Mouse (Mus musculus) forebrain, embryonic 15.5 days (tissue): Measurements from ENCODE around the gene Pdia6. TPM values are rescaled to one million over a fixed set of nuclear protein-coding genes. Genes with fewer than 3 reads are reported as not detected.

Source experiments
- ATAC-seq: fragments of 200-750 bp; cut with Nextera tagmentation; replicated peaks from 2 replicates; pipeline ENCODE4 v1.8.0; 2017; ENCODE audit warnings: mild to moderate bottlenecking, moderate TSS enrichment, moderate library complexity
- H3K27ac ChIP-seq: fragments of 300-500 bp; sonication (generic); replicated peaks from 2 replicates; pipeline ENCODE4 v1.5.1; 2015; ENCODE audit warnings: mild to moderate bottlenecking, inconsistent platforms
- H3K27me3 ChIP-seq: fragments of 300-500 bp; sonication (generic); 2 replicates; pipeline ENCODE4 v1.6.1; 2015; ENCODE audit warnings: inconsistent platforms
- H3K36me3 ChIP-seq: fragments of 300-500 bp; sonication (generic); 2 replicates; pipeline ENCODE4 v1.6.1; 2015; ENCODE audit warnings: mild to moderate bottlenecking, inconsistent platforms
- H3K4me1 ChIP-seq: fragments of 300-500 bp; sonication (generic); 2 replicates; pipeline ENCODE4 v1.6.1; 2015; ENCODE audit warnings: inconsistent platforms
- H3K4me2 ChIP-seq: fragments of 300-500 bp; sonication (generic); replicated peaks from 2 replicates; pipeline ENCODE4 v1.6.1; 2015; ENCODE audit warnings: mild to moderate bottlenecking, inconsistent platforms
- H3K4me3 ChIP-seq: fragments of 300-500 bp; sonication (generic); 2 replicates; pipeline ENCODE4 v1.5.1; 2015; ENCODE audit warnings: mild to moderate bottlenecking, inconsistent platforms
- H3K9ac ChIP-seq: fragments of 300-500 bp; sonication (generic); replicated peaks from 2 replicates; pipeline ENCODE4 v1.6.1; 2015; ENCODE audit warnings: mild to moderate bottlenecking, inconsistent platforms
- H3K9me3 ChIP-seq: fragments of 300-500 bp; sonication (generic); 2 replicates; pipeline ENCODE4 v1.6.1; 2016; ENCODE audit warnings: inconsistent platforms
- WGBS: fragments of 180-500 bp; shearing (Covaris S2); methylation state at CpG from one replicate; pipeline ENCODE4 v1.1.7; 2015; ENCODE audit warnings: mixed read lengths; 5-methylcytosine and 5-hydroxymethylcytosine counted together
- polyA plus RNA-seq: library from polyadenylated mRNA; unstranded; fragments of >200 nt; fragmentation: Nextera tagmentation; extraction: Ambion mirVana; gene quantifications from 2 replicates; pipeline ENCODE4 v1.2.1, GENCODE M21; 2015

Gene Pdia6
- polyA plus RNA-seq, 1 experiment from 2014 or later: 355 TPM

DNA sequence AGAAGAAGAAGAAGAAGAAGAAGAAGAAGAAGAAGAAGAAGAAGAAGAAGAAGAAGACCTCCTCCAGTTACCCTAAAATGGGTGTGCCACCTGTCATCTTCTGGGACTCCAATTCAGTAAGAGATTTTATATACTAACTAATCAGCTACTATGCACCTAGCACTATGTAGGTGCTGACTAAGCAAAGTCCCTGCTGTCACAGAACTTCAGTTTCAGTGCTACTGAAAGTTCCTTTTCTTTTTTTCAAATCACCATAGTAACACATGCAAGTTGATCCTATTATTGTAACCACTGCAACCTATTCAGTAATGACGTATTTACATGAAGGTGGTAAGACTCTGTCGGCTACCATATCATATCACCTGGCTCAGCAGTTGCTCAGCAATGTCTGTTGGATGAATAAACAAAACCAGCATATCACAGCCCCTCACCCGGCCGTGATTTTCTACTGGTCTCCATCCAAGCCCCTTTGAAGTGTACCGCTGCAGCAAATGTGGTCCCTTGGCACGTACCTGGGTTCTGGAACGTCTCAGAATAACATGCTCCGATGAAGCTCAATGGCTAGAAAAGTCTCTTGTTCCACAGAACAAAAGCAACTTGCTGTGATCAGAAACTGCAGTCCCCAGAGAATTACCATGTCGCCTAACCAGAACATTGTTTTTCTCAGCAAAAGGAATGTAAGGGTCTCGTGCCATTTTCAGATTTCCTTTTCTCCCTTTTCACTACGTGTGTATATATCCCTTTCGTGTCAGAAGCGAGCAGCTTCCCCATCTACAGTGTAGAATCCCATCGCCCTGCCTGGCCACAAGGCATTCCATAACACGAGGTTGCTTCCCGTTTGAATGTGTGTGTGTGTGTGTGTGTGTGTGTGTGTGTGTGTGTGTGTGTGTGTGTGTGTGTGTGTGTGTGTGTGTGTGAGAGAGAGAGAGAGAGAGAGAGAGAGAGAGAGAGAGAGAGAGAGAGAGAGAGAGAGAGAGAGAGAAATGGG is 44.8 kb downstream of the Pdia6 start:
- Histone ChIP-seq H3K9ac (no peak overlapping the region), H3K4me3 (no peak overlapping the region), H3K27me3 (no peaks in the 10 kb centered on the region), H3K4me1 (peaks cover 8% of the 10 kb centered on the region; the same call in 1 of the 2 replicates), H3K4me2 (peak overlapping the region; percentile 28), H3K9me3 (no peaks in the 10 kb centered on the region), H3K36me3 (no peaks in the 10 kb centered on the region), H3K27ac (no peak overlapping the region; the same call in 1 of the 2 replicates)
- peak; percentile 62 for ATAC-seq
- 16% methylated on average over 16 of the region's 16 CpGs for WGBS

DNA sequence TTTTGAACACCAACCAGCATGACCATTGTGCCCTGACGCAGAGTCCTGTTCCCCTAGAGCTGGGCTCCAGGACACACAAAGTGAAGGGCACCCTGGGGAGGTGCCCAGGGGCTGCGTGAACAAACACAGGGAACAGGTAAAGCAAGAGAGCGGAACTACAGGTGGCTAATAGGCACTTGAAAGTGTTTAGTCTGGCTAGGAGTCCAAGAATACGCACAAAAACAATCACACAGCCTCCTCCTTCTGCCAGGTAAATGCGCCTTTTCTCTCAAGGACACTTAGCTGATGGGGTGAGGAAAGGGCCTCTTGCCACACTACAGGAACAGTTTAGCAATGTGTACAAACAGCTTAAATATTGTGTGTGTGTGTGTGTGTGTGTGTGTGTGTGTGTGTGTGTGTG is 49.8 kb downstream of the Pdia6 start:
- Histone ChIP-seq H3K36me3 (no peaks in the 10 kb centered on the region), H3K4me1 (peaks cover 6% of the 10 kb centered on the region; the same call in 1 of the 2 replicates), H3K9me3 (no peaks in the 10 kb centered on the region), H3K9ac (no peak overlapping the region), H3K4me2 (no peak overlapping the region), H3K27ac (no peak overlapping the region), H3K27me3 (no peaks in the 10 kb centered on the region), H3K4me3 (no peak overlapping the region)
- WGBS: 84% methylated on average over 5 of the region's 5 CpGs
- no peak for ATAC-seq

GRCm38 (mm10) chr12:17317970-17318369 is 51.6 kb downstream of the Pdia6 start:
- Histone ChIP-seq H3K27me3 (no peaks in the 10 kb centered on the region), H3K4me3 (no peak overlapping the region), H3K9ac (no peak overlapping the region), H3K9me3 (no peaks in the 10 kb centered on the region), H3K36me3 (no peaks in the 10 kb centered on the region), H3K27ac (no peak overlapping the region), H3K4me2 (no peak overlapping the region), H3K4me1 (no peaks in the 10 kb centered on the region)
- 76% methylated on average over 4 of the region's 4 CpGs for WGBS
- ATAC-seq: no peak

GRCm38 (mm10) chr12:17318453-17318852 is 52.1 kb downstream of the Pdia6 start:
- Histone ChIP-seq H3K36me3 (no peaks in the 10 kb centered on the region), H3K4me2 (no peak overlapping the region), H3K27ac (no peak overlapping the region), H3K9me3 (no peaks in the 10 kb centered on the region), H3K4me1 (no peaks in the 10 kb centered on the region), H3K4me3 (no peak overlapping the region), H3K9ac (no peak overlapping the region), H3K27me3 (peaks cover 5% of the 10 kb centered on the region)
- WGBS: 78% methylated on average over 3 of the region's 3 CpGs
- ATAC-seq: no peak

GRCm38 (mm10) chr12:17324549-17325470 is 58.5 kb downstream of the Pdia6 start:
- H3K4me2 ChIP-seq: peak overlapping the region; percentile 78
- H3K9me3 ChIP-seq: no peaks in the 10 kb centered on the region
- H3K4me1 ChIP-seq: peaks cover 11% of the 10 kb centered on the region
- peak overlapping the region; percentile 44 for H3K9ac ChIP-seq
- H3K27me3 ChIP-seq: peaks cover 18% of the 10 kb centered on the region
- H3K27ac ChIP-seq: no peak overlapping the region
- 3% methylated on average over 51 of the region's 51 CpGs for WGBS
- ATAC-seq: peak; percentile 66
- peak overlapping the region; percentile 44 for H3K4me3 ChIP-seq
- H3K36me3 ChIP-seq: no peaks in the 10 kb centered on the region

- H3K4me1 ChIP-seq: peaks cover 10% of the 10 kb centered on the region
- H3K9me3 ChIP-seq: no peaks in the 10 kb centered on the region
- no peak within 1 kb of the TSS for H3K27ac ChIP-seq
- H3K36me3 ChIP-seq: no peaks in the 10 kb centered on the region
- no peak within 1 kb of the TSS for H3K4me3 ChIP-seq
- H3K27me3 ChIP-seq: peaks cover 7% of the 10 kb centered on the region; the same call in 1 of the 2 replicates
- H3K9ac ChIP-seq: no peak within 1 kb of the TSS
- 82% methylated on average over 3 of the region's 3 CpGs for WGBS
- no peak for ATAC-seq
- no peak within 1 kb of the TSS for H3K4me2 ChIP-seq
Measured at GRCm38 (mm10) chr12:17329259-17329658, 62.9 kb downstream of the Pdia6 start, which contains the start of gene Atp6v1c2. Gene Atp6v1c2, minus strand, starts transcription at chr12:17329359.

- Histone ChIP-seq H3K4me2 (no peak overlapping the region), H3K27me3 (no peaks in the 10 kb centered on the region), H3K27ac (no peak overlapping the region), H3K36me3 (no peaks in the 10 kb centered on the region), H3K4me1 (no peaks in the 10 kb centered on the region), H3K4me3 (no peak overlapping the region), H3K9ac (no peak overlapping the region), H3K9me3 (no peaks in the 10 kb centered on the region)
- no peak for ATAC-seq
- 22% methylated on average over 1 of the region's 1 CpGs for WGBS
Measured at GRCm38 (mm10) chr12:17333459-17333858, 67.1 kb downstream of the Pdia6 start.

Other genes starting within 250 kb of the Pdia6 start
- gene Kcnf1, start 89.7 kb upstream of the Pdia6 start, polyA plus RNA-seq: 4.0 and 4.1 TPM in 2 replicates
- gene Atp6v1c2, start 62.8 kb downstream of the Pdia6 start, polyA plus RNA-seq: 0.59 and 0.66 TPM in 2 replicates
- gene Nol10, start 81.9 kb downstream of the Pdia6 start, polyA plus RNA-seq: 22.2 and 23.9 TPM in 2 replicates